Comparison of ENCODE assay signal across 9 mouse cellular contexts in the genomic region with DNA sequence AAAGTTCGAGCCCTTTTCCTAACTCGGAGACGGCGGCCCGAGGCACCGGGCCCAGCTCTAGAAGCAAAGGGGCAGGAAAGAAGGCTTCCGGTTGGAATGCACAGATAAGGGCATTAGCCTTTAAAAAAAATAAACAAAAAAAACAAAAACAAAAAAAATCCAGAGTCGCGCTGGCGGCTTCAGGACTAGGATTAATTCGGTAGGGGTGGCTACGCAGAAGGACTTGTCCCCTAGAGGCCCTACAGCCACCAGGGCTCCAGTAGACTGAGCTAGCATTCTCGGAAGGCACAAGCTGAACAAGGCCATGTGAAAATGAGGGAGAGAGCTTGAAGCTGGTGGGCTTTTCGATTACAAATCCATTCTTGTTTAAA. TPM values are rescaled to one million over a fixed set of nuclear protein-coding genes. Genes with fewer than 3 reads are reported as not detected.
DNase-seq lines count a peak whose midpoint lies in the region; ATAC-seq and TF ChIP-seq lines count a peak whose summit lies in the region.
"Had no signal": no experiment of that assay in that cellular context is flagged by ENCODE, and none has a peak within 500 bp of the region (broad histone marks: within the 10 kb centered on the region; RNA-seq: fewer than 3 reads in every experiment).

No protein-coding gene starts in this region.

- no peaks in the 10 kb centered on the region for H3K9me3 ChIP-seq in embryonic facial prominence, embryonic 11.5 days (replicated peaks; ENCODE audit: control insufficient read depth, low read length)
- H3K9me3 ChIP-seq in hindbrain, embryonic 14.5 days (ENCODE audit: control insufficient read depth, low read length) = no peaks in the 10 kb centered on the region
- H3K9me3 ChIP-seq in liver, embryonic 15.5 days (replicated peaks) = no peaks in the 10 kb centered on the region
- H3K9me3 ChIP-seq in neural tube, embryonic 15.5 days (replicated peaks) = no peaks in the 10 kb centered on the region

- H3K27me3 ChIP-seq in C2C12 (ENCODE audit: control insufficient read depth, insufficient read depth, insufficient read length) = peaks cover 8% of the 10 kb centered on the region
- H3K27me3 ChIP-seq in embryonic facial prominence, embryonic 11.5 days (ENCODE audit: control insufficient read depth, insufficient read depth, low read length) = no peaks in the 10 kb centered on the region; the same call in 1 of the 2 replicates
- H3K27me3 ChIP-seq in hindbrain, embryonic 14.5 days (ENCODE audit: control insufficient read depth, insufficient read depth, low read length) = 0 out of 2 replicates have a peak, but pooled peaks cover 8% of the 10 kb centered on the region
- peaks cover 68% of the 10 kb centered on the region for H3K27me3 ChIP-seq in liver, embryonic 15.5 days
- H3K27me3 ChIP-seq in neural tube, embryonic 15.5 days (replicated peaks) = peaks cover 13% of the 10 kb centered on the region

- peak overlapping the region; percentile 75; the same call in 1 of the 2 replicates for H3K27ac ChIP-seq in embryonic facial prominence, embryonic 11.5 days (replicated peaks; ENCODE audit: low read depth, low read length)
- H3K27ac ChIP-seq in hindbrain, embryonic 14.5 days = peak overlapping the region; percentile 81
- H3K27ac ChIP-seq in liver, embryonic 15.5 days (replicated peaks) = peak overlapping the region; percentile 62
- H3K27ac ChIP-seq in neural tube, embryonic 15.5 days (replicated peaks) = peak overlapping the region; percentile 86

- H3ac ChIP-seq in C2C12 (ENCODE audit: control insufficient read depth, insufficient read length, low read depth) = peak overlapping the region; percentile 14

- H3K4me1 ChIP-seq in embryonic facial prominence, embryonic 11.5 days (ENCODE audit: control insufficient read depth, insufficient read depth, low read length) = no peaks in the 10 kb centered on the region; the same call in 1 of the 2 replicates
- peaks cover 16% of the 10 kb centered on the region for H3K4me1 ChIP-seq in hindbrain, embryonic 14.5 days (replicated peaks; ENCODE audit: control insufficient read depth, insufficient read depth, low read length)
- peaks cover 8% of the 10 kb centered on the region for H3K4me1 ChIP-seq in liver, embryonic 15.5 days (replicated peaks)
- peaks cover 27% of the 10 kb centered on the region for H3K4me1 ChIP-seq in neural tube, embryonic 15.5 days

- no peak for ATAC-seq in embryonic facial prominence, embryonic 11.5 days (replicated peaks; ENCODE audit: insufficient number of reproducible peaks, low FRiP score, low TSS enrichment, low read depth)
- ATAC-seq in hindbrain, embryonic 14.5 days (ENCODE audit: low FRiP score) = 0 out of 2 replicates have a peak, but pooled peaks have one; percentile 25
- 0 out of 2 replicates have a peak, but pooled peaks have one; percentile 7 for ATAC-seq in liver, embryonic 15.5 days (ENCODE audit: insufficient read depth)
- peak; percentile 42; the same call in 1 of the 2 replicates for ATAC-seq in neural tube, embryonic 15.5 days (ENCODE audit: low FRiP score)

- peak; percentile 58 for DNase-seq in adrenal gland, postnatal 10 days
- DNase-seq in adrenal gland, postnatal 25 days = no peak
- DNase-seq in embryonic facial prominence, embryonic 11.5 days (ENCODE audit: low spot score) = peak; percentile 50
- DNase-seq in hindbrain, embryonic 14.5 days (ENCODE audit: low spot score) = peak; percentile 39
- no peak for DNase-seq in layer of hippocampus, adult 8-10 months (ENCODE audit: low spot score in 2 of 2)

- H3K36me3 ChIP-seq in C2C12 (ENCODE audit: control insufficient read depth, insufficient read depth) = no peaks in the 10 kb centered on the region
- no peaks in the 10 kb centered on the region for H3K36me3 ChIP-seq in embryonic facial prominence, embryonic 11.5 days (replicated peaks; ENCODE audit: control insufficient read depth, insufficient read depth, low read depth, low read length)
- H3K36me3 ChIP-seq in hindbrain, embryonic 14.5 days (replicated peaks; ENCODE audit: control insufficient read depth, insufficient read depth) = no peaks in the 10 kb centered on the region
- no peaks in the 10 kb centered on the region for H3K36me3 ChIP-seq in liver, embryonic 15.5 days (replicated peaks)
- no peaks in the 10 kb centered on the region for H3K36me3 ChIP-seq in neural tube, embryonic 15.5 days
- H3K36me3 ChIP-seq: G1E had no signal

- no peaks in the 10 kb centered on the region for H3K79me2 ChIP-seq in C2C12 (ENCODE audit: control insufficient read depth, insufficient read depth)

- no peak for TF ChIP-seq CTCF in C2C12 (IDR thresholded peaks at IDR 0.05; ENCODE audit: control insufficient read depth, insufficient read depth, insufficient read length)

- 2% methylated on average over 14 of the region's 14 CpGs for WGBS in embryonic facial prominence, embryonic 11.5 days
- WGBS in hindbrain, embryonic 14.5 days = 1% methylated on average over 14 of the region's 14 CpGs
- under 1% methylated on average over 14 of the region's 14 CpGs for WGBS in liver, embryonic 15.5 days (ENCODE audit: insufficient replicate concordance)
- WGBS in neural tube, embryonic 15.5 days = 1% methylated on average over 14 of the region's 14 CpGs

- peaks cover 2% of the 10 kb centered on the region for H3K79me3 ChIP-seq in C2C12 (ENCODE audit: low read depth)

- peak overlapping the region; percentile 89 for H3K9ac ChIP-seq in embryonic facial prominence, embryonic 11.5 days (replicated peaks; ENCODE audit: low read length)
- H3K9ac ChIP-seq in hindbrain, embryonic 14.5 days = peak overlapping the region; percentile 91
- H3K9ac ChIP-seq in liver, embryonic 15.5 days = peak overlapping the region; percentile 48; the same call in 1 of the 2 replicates
- peak overlapping the region; percentile 89 for H3K9ac ChIP-seq in neural tube, embryonic 15.5 days (replicated peaks)

- peak overlapping the region; percentile 38 for H3K4me3 ChIP-seq in C2C12 (ENCODE audit: insufficient read depth, poor library complexity, severe bottlenecking)
- peak overlapping the region; percentile 81 for H3K4me3 ChIP-seq in embryonic facial prominence, embryonic 11.5 days (ENCODE audit: low read depth, low read length)
- peak overlapping the region; percentile 77 for H3K4me3 ChIP-seq in hindbrain, embryonic 14.5 days (replicated peaks; ENCODE audit: low read length)
- peak overlapping the region; percentile 63 for H3K4me3 ChIP-seq in liver, embryonic 15.5 days (replicated peaks)
- H3K4me3 ChIP-seq in neural tube, embryonic 15.5 days (replicated peaks) = peak overlapping the region; percentile 75

- peak overlapping the region; percentile 93 for H3K4me2 ChIP-seq in embryonic facial prominence, embryonic 11.5 days (ENCODE audit: low read depth, low read length)
- H3K4me2 ChIP-seq in hindbrain, embryonic 14.5 days (replicated peaks) = peak overlapping the region; percentile 66
- peak overlapping the region; percentile 84 for H3K4me2 ChIP-seq in liver, embryonic 15.5 days
- peak overlapping the region; percentile 81 for H3K4me2 ChIP-seq in neural tube, embryonic 15.5 days

TF ChIP-seq in C2C12, 6 proteins besides CTCF, POLR2A, EP300 and RAD21:
- TF ChIP-seq MAX (IDR thresholded peaks at IDR 0.05) (no peak), MYOG (IDR thresholded peaks at IDR 0.05; ENCODE audit: control insufficient read depth, extremely low read depth, insufficient read length) (no peak)

RNA-seq across cellular contexts. Expression of a gene that starts 0.7 kb away (rescaled TPM):
- 10 to 100 TPM in 1 of 2 experiments, 1 to 10 TPM in 1; 9.2 to 12.1 TPM for total RNA-seq in adrenal gland, postnatal 10 days (2021)
- 6.1 and 7.4 TPM in 2 replicates for total RNA-seq in adrenal gland, postnatal 25 days (2021)
- 0.71 TPM for polyA plus RNA-seq in C2C12 (2012; fragmentation: generic; extraction: Trizol)
- 5.9 TPM in 2 replicates for polyA plus RNA-seq in embryonic facial prominence, embryonic 11.5 days (2014; fragmentation: Nextera tagmentation; extraction: Ambion mirVana)
- 11.5 and 12.2 TPM in 2 replicates for polyA plus RNA-seq in hindbrain, embryonic 14.5 days (2014; fragmentation: Nextera tagmentation; extraction: Ambion mirVana)
- polyA plus RNA-seq in liver, embryonic 15.5 days (2015; fragmentation: Nextera tagmentation; extraction: Ambion mirVana) = 0.91 and 0.99 TPM in 2 replicates
- 6.5 and 7.6 TPM in 2 replicates for polyA plus RNA-seq in neural tube, embryonic 15.5 days (2015; fragmentation: Nextera tagmentation; extraction: Ambion mirVana)
- total RNA-seq in layer of hippocampus, adult 8-10 months (2022) = 10 to 100 TPM; 18.3 to 26.9 (median 20.8) TPM
- polyA plus RNA-seq: G1E had no signal

RNA-seq across cellular contexts. Expression of a gene that starts 0.9 kb away (rescaled TPM):
- 10 to 100 TPM; 23.5 to 26.0 TPM for total RNA-seq in adrenal gland, postnatal 10 days (2021)
- 22.4 and 27.6 TPM in 2 replicates for total RNA-seq in adrenal gland, postnatal 25 days (2021)
- polyA plus RNA-seq in C2C12 (2012; fragmentation: generic; extraction: Trizol) = 0.32 TPM
- 3.0 and 4.3 TPM in 2 replicates for polyA plus RNA-seq in embryonic facial prominence, embryonic 11.5 days (2014; fragmentation: Nextera tagmentation; extraction: Ambion mirVana)
- 4.7 and 5.8 TPM in 2 replicates for polyA plus RNA-seq in hindbrain, embryonic 14.5 days (2014; fragmentation: Nextera tagmentation; extraction: Ambion mirVana)
- polyA plus RNA-seq in liver, embryonic 15.5 days (2015; fragmentation: Nextera tagmentation; extraction: Ambion mirVana) = 3.5 and 5.0 TPM in 2 replicates
- polyA plus RNA-seq in neural tube, embryonic 15.5 days (2015; fragmentation: Nextera tagmentation; extraction: Ambion mirVana) = 3.4 and 4.0 TPM in 2 replicates
- 10 to 100 TPM in 3 of 4 experiments, 1 to 10 TPM in 1; 7.2 to 11.4 (median 10.5) TPM for total RNA-seq in layer of hippocampus, adult 8-10 months (2022)

Comparison
In these comparisons a context has a peak if more than half of its experiments do, and no peak if none do; other contexts are left out.
1. DNase-seq: peak in adrenal gland, postnatal 10 days (single experiment), embryonic facial prominence, embryonic 11.5 days (single experiment) and hindbrain, embryonic 14.5 days (single experiment); none in adrenal gland, postnatal 25 days (single experiment) and layer of hippocampus, adult 8-10 months (0 of 2).
2. Peak in every context shown above with its lines, with median percentiles within 50 percentile points of each other: H3K4me3 ChIP-seq, H3K27ac ChIP-seq, H3K4me2 ChIP-seq and H3K9ac ChIP-seq.